Mouse (Mus musculus) yolk sac, embryonic 10.5 days (tissue): ENCODE results near the gene Ccl1.
A peak's percentile ranks its signal among the peaks of the same experiment; 100 is the strongest.

ENCODE experiments used
- DNase-seq: peaks from one replicate; pipeline ENCODE4 v3.0.0-alpha.2; 2017; ENCODE audit warnings: low spot score

Gene Ccl1

DNA sequence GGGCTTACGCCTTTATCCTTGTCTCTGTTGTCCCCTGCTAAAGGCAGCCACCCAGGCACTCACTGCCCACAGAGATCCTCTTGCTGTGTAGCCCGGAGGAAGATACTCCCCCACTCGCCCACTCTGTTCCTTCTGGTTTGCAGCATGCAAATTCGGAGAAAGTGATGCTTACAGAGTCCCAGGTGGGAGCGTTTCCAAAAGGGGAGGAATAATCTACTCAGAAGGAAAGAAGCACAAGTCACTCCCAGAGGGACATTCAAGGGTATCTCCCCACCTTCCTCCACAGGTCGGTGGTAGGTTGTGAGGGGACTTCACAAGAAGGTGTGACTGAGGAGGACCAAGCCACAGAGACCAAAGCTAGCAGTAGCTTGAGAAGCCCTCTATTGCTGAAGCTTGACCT is 100.3 kb downstream of the Ccl1 start:
- no peak for DNase-seq

DNA sequence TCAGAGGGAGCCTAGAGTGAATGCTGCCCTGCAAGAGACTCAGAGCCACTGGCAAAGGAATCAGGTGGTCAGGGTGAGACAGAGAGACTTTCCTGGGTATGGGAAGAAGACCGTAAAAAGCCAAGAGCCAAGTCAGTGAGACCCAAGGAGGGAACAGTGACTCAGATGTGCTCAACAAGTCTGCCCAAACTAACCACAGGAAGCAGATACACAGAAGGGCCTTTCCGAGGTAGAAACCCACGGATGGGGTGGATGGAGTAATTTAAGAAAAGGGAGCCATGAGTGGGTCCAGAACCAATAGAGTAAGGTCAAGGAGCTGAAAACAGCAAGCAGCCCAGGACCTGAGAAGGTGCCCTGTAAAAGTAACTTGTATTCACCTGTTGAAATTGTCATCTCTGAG is 101.8 kb downstream of the Ccl1 start:
- no peak for DNase-seq

DNA sequence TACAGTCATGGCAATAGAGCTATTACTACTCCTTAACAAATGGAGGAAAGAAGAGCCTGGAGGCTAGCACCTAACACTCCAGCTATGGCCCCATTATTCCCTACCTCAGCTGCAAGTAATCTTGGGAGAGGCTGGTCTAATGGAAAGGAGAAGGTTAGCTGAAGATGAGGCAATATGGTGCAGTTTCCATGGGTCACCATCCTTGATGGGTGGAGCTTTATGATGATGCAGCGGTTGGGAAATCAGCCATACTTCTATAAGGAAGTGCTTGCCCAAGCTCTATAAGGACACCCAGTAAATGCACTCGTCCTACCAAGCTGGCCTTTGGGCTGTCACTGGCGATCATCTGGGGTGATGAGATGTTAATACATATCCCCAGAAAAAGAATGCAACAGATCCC is 107.7 kb downstream of the Ccl1 start:
- no peak for DNase-seq

DNA sequence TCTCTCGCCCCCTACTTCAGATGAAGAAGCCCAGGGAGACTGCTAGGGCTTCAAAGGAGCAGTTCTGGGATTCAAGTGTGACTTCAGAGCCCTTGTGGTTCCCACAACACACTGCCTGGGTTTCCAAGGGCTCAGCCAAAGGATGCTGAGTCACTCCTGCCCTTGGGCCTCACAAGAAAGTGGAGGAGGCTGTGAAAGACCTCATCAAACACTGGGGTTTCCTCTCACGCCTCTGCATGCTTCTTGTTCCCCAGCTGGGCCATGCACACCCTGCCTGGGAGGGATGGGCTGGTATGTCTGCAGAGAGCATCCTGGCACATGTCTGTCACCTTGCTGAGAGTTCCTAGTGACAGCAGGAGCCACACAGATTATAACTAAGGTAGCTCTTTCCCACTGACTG is 110.5 kb downstream of the Ccl1 start:
- DNase-seq: no peak

DNA sequence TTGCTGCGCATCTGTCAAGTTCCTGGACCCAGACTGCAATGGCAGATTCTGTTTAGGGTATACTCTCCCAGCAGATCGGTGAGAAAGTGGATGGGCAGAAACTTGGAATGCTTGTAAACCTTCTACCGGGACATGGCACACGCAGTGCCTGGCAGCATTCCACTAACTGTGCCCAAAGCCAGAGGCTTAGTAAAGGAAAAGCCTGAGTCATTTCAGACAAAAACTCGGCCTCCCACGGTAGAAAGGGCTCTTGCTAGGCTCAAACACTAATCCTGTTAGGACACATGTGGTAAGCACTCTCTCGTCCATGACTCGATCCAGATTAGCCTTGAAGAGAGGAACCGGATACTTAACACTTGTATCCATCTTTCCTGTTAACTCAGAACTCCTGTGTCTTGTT is 111.7 kb downstream of the Ccl1 start:
- DNase-seq: no peak

DNA sequence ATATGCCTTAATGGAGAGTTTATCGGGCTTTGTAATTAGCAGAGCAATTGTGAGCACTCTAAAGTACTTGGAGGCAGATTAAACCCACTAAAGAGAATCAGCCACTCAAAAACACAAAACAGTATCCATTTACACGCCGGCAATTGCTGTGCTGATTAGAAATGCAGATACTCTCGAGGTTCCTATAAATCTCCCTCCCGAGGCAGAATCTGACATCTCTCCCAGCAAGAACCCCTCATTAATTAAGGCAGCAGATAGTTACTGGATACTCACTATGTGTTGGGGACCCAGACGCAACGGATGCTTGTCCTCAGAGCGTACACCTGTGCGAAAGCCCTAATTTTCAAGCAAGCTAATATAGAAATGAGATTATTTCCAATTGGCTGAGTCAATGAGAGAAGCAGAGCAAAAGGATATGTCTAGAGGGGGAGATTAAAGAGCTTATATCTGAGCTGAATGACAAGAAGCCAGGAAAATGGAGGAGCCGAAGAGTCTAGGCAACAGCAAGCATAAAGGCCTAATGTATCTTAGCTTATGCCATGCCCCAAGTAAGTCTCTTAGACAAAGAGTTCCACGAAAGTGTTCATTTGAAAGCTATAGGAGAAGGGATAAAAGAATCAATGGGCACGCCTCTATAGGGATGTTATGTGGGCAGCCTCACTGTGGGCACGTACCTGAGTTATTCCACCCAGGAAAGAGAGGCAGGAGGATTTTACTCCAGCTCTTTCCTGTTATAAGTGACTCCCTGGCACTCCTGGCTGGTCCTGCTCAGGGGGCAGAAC is 115.5 kb downstream of the Ccl1 start:
- DNase-seq: no peak

DNA sequence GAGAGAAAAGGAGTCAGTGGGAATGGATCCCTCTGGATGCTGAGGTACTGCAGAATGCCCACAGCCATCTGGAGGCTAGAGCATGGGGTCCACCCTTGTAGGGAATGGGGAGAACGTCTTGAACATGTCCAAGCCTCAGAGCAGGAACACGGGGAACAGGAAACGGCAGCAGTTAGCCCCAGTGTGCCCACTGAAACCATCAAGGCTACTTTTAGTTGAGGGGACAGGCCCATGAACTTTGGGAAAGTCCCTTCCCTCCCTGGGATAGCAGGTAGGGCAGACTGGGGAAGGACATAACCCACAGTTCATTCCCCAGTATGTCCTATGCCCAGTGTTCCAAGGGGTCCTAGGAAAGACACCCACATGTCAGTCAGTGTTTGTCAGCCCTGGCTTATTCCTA is 119.8 kb downstream of the Ccl1 start:
- no peak for DNase-seq

DNA sequence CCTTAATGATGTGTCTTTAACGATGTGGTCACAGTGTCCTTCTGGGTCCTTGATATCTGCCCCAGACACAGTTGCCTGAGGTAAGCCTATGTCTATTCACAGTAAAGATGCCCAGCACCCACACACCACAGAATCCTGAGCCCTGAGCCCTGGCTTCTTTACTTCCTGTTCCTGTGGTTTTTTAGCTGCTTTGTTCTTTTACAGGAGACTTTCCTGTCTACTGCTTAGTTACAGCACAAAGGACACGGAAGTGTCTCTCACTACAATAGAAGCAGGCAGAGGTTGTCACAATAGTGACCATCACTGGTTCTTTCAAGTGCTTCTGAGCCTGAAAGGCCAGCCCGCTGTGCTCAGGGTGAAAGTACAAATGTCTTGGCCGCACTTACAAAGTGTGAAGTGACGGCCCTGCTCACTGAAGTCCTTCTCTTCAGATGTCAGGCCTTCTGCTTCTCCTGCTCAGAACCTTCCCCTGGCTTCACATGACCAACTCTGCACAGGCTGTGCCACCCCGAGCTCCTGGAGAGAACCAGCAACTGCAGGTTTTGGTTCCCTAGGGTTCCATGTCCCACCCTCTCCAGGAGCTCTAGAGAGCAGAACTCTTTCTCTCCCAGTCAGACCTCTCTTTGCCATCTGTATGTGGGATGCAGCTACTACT is 122.1 kb downstream of the Ccl1 start:
- no peak for DNase-seq

DNA sequence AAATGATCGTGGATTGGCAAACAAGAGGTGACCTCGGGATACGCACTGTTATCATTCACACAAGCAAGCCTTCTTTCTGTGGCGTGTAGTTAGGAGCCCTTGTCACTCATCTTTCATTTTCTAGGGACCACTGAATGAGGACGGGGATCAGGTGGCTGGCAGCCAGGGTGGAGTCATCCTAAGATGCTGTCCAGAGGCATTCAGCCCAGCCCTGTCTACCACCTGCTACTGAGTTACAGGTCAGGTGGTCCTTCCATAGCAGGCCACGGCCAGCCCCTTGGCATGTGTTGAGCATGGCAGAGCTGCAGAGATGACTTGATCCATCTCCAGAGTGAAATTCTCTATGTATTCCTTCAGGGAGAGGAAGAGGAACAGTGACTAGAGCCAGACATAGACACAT is 123.1 kb downstream of the Ccl1 start:
- DNase-seq: no peak

DNA sequence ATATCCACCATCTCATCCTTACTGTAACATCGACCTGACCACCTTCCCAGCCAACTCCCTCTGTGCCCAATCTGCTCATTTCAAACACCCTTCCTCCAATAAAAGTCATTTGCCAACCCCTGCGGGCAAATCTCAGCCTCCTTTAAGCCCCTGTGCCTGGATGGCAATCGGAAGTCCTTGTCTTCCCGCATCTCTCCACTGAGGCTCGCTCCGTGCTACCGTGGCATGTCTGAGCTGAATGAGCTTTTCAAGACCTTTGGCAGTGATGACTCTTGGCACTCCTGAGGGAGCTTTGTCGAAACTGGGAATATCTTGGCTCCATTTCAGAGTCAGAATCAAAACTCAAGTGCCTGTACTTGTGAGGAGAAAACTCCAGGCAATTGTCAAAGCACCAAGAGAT is 124.2 kb downstream of the Ccl1 start:
- DNase-seq: no peak

DNA sequence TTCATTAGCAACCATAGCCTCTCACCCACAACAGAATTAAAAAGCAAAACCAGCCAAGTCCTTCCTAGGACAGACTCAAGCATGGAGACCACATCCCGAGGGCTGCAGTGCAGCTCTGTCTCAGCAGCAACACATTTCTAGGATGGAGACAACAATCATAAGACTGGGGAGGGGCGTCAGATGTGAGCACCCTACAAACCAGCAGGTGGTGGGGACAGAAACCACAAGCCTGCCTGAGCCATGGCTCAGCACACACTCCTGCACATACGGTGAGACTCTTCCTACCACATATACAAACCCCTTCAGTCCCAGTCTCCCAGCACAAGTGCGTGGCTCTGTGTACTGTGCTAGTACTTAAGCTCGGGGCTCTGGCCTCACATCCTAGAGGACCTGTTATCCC is 127.3 kb downstream of the Ccl1 start:
- DNase-seq: no peak

DNA sequence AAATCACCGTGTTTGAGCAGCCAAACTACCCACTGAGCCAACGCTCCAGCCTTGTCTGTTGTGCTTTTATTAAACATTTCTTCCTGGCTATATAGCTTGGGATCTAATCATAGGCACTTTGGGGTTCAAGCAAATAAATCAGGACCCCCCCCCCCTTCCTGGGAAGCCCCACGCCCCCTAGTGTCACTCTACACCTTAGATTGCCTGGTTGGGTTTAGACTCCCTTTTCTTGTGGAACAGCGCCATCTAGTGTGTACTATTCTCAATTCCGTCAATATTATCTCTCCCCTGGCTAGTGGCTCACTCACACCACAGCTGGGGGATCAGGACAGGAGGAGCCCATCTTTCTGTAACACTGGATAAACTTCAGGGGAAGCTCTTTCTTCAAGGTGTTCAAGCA is 127.8 kb downstream of the Ccl1 start:
- peak; percentile 27 for DNase-seq

DNA sequence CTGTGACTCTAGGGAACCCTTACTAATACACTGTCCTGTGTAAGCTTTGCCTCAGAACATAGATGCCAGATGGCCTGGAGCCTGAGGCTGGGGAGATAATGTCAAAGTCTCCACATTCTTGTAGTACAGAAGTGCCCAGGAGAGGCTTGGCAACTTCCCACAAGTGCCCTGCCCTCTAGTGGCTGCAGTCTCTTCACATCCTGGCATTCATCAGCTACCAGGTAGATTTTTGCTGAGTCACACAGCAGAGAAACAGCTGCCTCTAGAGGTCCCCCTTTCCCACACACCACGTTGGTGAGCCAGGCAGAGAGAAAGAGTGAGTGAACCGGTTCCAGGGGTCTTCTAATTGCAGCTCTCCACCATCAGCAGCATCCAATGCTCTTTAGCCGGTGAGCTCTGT is 130.7 kb downstream of the Ccl1 start:
- DNase-seq: peak; percentile 21

DNA sequence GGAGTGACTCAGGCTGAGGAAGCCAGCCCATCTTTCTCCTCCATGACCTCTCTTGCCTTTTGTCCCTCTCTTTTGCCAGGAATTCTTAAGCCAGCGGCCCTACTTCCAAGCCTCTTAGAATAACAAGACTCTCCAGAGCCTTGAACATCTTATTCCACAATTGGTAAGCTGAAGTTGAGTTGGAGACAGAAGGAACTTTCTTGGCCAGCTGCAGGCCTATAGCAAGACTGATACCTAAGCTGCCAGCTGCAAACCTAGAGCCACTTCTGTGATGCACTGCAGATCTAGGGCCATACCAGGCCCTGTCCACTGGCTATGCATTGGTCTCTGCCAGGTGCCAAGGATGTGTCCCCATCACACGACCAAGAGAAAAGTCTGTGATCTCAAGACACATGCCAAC is 132.0 kb downstream of the Ccl1 start:
- no peak for DNase-seq

DNA sequence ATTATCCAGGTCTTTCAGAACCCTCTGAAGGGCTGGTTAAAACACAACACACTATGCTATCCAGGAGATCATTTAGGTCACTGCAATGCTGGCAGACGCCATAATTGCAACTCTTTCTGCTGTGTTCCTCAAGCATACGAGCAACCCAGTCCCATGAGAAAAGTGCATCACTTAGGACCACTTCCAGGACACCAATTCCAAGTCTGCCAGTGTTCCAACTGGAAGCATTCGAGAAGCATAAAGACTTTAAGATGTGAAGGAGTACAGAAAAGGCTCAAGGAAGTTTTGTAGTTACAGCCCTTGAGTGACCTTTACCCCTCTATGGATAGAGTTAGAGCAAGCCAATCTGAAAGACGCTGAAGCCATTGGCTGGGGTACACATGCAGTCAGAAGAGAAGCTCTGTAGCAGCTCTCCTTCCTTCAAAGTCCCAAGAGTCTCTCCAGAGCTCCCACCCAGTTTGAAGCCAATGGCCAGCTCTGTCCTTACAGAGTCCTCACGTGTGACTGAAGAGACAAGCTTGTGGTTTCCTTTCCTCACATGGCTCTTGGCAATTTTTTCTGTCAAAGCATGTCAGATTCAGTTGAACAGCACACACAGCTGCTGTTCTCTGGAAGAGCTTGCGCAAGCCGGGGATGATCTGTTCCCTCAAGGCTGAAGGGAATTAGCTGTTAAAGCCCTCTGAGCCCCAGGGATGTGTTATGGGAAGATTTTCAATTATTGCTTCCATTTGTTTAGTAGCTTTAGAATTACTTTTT is 134.0 kb downstream of the Ccl1 start:
- no peak for DNase-seq

DNA sequence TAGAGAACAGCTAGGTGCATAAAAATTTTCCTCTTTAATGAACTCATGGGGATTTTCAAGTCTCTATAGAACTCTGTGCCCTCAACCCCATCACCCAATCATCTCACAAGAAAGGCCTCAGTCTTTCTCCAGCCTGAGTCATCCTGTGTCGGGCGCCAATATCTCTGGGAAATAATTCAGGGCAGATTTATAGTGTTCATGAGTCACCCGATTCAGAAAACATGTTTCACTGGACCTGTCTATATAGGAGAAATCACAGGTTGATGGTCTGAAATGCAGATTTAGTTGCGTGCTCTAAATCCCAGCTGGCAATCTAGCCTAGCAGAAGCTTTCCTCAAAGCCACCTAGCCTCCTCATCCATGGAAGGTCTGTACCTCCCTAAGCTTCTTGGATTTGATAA is 136.0 kb downstream of the Ccl1 start:
- no peak for DNase-seq

DNA sequence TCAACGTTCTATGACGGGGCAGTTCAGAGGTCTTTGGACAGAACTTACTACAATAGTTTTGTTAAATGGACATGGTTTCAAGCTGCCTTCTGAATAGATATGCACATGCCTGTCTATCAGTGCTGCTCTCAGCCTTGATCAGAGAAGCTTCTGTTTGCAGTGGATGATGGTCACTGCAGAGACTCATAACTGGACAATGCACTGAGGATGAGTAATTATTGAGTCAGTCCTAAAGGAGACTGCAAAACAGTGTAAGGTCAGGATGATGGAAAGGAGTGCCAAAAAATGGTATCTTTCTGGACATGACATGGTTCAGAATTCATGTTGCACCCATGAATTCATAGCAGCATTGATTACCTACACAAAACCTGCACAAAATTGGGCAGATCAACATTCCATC is 137.2 kb downstream of the Ccl1 start:
- DNase-seq: no peak

DNA sequence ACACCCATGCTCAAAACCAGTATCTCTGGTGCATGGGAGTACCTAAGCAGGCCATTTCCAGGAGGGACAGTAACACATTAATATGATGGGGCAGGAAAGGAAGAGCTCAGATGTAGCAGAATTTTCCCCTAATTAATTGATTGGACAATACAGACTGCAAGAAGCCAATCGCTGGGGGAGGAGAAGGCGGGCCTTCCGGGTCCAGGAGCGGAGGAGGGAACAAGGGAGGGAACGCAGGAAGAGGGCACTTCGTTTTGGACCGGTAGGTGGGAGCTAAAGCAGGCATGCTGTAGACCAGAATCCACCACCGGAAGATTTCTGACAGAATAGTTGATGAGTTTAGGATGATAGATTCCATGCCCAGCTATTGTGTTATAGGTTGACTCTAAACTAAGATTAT is 142.2 kb downstream of the Ccl1 start:
- DNase-seq: no peak

DNA sequence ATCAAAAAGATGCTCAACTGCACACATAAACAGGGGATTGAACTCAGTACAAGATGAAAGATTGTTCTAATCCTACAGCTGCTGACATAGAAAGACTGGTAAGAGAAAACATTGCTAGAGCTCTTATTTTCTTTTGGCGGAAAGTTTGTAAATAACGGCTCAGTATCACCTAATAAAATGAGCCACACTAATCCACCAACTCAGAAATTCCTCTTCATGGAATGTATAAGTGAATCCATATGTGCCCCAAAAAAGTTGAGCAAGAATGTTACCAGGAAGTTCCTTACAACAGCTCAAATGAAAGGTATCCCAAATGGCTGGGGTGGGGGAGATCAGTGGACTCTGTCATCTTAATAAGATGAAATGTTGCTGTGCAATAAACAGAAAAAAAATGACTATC is 146.4 kb downstream of the Ccl1 start:
- no peak for DNase-seq

DNA sequence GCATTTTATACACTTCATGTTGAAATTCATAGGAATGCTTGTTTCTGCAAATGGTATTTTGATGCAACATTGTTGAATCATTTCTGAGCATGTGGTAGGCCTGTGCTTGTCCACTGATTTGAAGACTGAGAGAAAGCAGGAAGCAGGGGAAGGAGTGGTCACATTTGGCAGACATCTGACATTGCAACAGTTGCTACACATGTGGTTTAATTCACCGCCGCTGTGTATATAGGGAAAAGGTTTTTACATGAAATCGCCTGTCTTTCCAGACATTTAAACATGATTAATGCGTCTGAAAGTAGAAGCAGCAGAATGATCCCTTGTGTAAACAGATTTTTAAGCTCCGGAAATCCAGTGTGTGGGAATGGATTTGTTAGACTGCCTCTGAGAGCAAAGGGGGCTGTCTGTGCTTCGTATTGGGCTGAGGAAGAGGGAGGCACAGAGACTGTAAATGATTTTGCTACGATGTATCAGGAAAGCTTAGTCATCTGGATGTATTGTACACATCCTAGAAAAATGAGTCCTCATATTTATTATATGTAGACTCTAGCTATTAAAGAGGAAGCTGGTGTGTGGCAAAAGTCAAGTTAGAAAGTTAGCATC is 165.9 kb downstream of the Ccl1 start:
- peak; percentile 3 for DNase-seq

DNA sequence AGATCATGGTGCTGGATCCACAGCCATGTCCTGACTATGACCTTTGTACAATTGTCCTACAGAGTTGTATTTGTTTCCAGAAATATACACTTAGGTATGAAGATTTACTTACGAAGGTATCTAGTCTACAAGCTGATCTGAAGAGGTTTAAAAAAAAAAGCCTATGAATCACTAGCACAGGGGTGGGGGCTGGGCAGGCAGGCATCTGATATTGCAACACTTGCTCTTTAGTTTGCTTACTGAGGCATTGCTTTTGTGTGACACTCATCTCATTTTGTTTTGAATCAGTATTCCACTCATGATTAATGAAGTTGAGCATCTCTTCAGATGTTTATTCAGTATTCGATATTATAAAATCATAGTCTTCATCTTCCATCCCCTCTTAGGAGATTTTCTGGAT is 169.3 kb downstream of the Ccl1 start:
- no peak for DNase-seq

DNA sequence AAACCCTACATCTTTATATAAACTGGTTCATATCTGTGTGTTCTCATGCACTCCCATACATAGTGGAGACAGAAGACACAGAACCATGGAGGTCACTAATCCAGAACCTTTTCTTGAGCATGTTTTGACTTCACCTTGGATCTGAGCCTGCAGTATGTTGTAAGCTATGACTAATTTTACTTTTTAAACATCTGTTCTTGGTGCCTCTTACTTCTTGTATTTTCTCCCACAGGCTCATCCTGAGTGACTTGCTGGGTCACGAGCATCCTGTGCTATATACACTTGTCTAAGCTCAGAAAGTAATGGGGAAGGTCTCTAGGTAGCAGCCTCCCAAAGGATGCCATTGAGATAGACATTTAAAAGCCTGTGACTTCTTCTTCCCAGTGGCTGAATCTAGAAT is 172.5 kb downstream of the Ccl1 start:
- no peak for DNase-seq
